Mouse (Mus musculus): ENCODE data around the gene Ugt1a8.
A peak's percentile ranks its signal among the peaks of the same experiment; 100 is the strongest.

Gene Ugt1a8

GRCm38 (mm10) chr1:88186325-88186935, 98.8 kb downstream of the Ugt1a8 start:
- DNase-seq (ENCODE audit: low spot score in 2 of 2): no peak

GRCm38 (mm10) chr1:88192136-88192535, 104.5 kb downstream of the Ugt1a8 start:
- DNase-seq (ENCODE audit: low spot score in 2 of 2): no peak

- no peak for DNase-seq (ENCODE audit: low spot score in 2 of 2)
Observed at GRCm38 (mm10) chr1:88195687-88196086, 108.1 kb downstream of the Ugt1a8 start.

GRCm38 (mm10) chr1:88197443-88197842, 109.8 kb downstream of the Ugt1a8 start:
- no peak for DNase-seq (ENCODE audit: low spot score in 2 of 2)

GRCm38 (mm10) chr1:88199996-88200395, 112.4 kb downstream of the Ugt1a8 start:
- DNase-seq (ENCODE audit: low spot score in 2 of 2): no peak

- DNase-seq (ENCODE audit: low spot score in 2 of 2): no peak
Observed at GRCm38 (mm10) chr1:88200456-88200855, 112.8 kb downstream of the Ugt1a8 start, which contains the start of gene Ugt1a2. Ugt1a2 (plus strand) TSS chr1:88200601.

GRCm38 (mm10) chr1:88205294-88205922, 117.8 kb downstream of the Ugt1a8 start, which contains the start of gene Dnajb3:
Dnajb3 (minus strand) TSS chr1:88205782.
- DNase-seq (ENCODE audit: low spot score in 2 of 2): no peak

- no peak for DNase-seq (ENCODE audit: low spot score in 2 of 2)
Observed at GRCm38 (mm10) chr1:88206843-88207479, 119.3 kb downstream of the Ugt1a8 start.

GRCm38 (mm10) chr1:88211812-88212211, 124.2 kb downstream of the Ugt1a8 start, which contains the start of gene Ugt1a1:
Ugt1a1 (plus strand) TSS chr1:88211959.
- DNase-seq (ENCODE audit: low spot score in 2 of 2): peak; percentile 66 to 84

GRCm38 (mm10) chr1:88212341-88213045, 124.9 kb downstream of the Ugt1a8 start:
- no peak for DNase-seq (ENCODE audit: low spot score in 2 of 2)

- DNase-seq (ENCODE audit: low spot score in 2 of 2): no peak
Observed at GRCm38 (mm10) chr1:88213061-88213460, 125.4 kb downstream of the Ugt1a8 start.

GRCm38 (mm10) chr1:88213766-88214461, 126.3 kb downstream of the Ugt1a8 start:
- DNase-seq (ENCODE audit: low spot score in 2 of 2): no peak

GRCm38 (mm10) chr1:88214462-88214952, 126.9 kb downstream of the Ugt1a8 start:
- no peak for DNase-seq (ENCODE audit: low spot score in 2 of 2)

- DNase-seq (ENCODE audit: low spot score in 2 of 2): no peak
Observed at GRCm38 (mm10) chr1:88215466-88216380, 128.1 kb downstream of the Ugt1a8 start.

GRCm38 (mm10) chr1:88216551-88216950, 128.9 kb downstream of the Ugt1a8 start:
- no peak for DNase-seq (ENCODE audit: low spot score in 2 of 2)

GRCm38 (mm10) chr1:88217144-88217543, 129.5 kb downstream of the Ugt1a8 start:
- no peak for DNase-seq (ENCODE audit: low spot score in 2 of 2)

- no peak for DNase-seq (ENCODE audit: low spot score in 2 of 2)
Observed at GRCm38 (mm10) chr1:88217576-88217975, 130.0 kb downstream of the Ugt1a8 start.

- DNase-seq (ENCODE audit: low spot score in 2 of 2): peak in 1 of 2 experiments; percentile 21
Observed at GRCm38 (mm10) chr1:88218051-88218450, 130.4 kb downstream of the Ugt1a8 start.

- no peak for DNase-seq (ENCODE audit: low spot score in 2 of 2)
Observed at GRCm38 (mm10) chr1:88218591-88218990, 131.0 kb downstream of the Ugt1a8 start.

- no peak for DNase-seq (ENCODE audit: low spot score in 2 of 2)
Observed at GRCm38 (mm10) chr1:88219054-88219453, 131.4 kb downstream of the Ugt1a8 start.

Measured in urinary bladder, adult 18-20 months (tissue).